Mouse (Mus musculus) limb, embryonic 14.5 days (tissue): ENCODE measurements around the gene Hoxb5. TPM values are rescaled to one million over a fixed set of nuclear protein-coding genes. Genes with fewer than 3 reads are reported as not detected.

Experiments used
- ATAC-seq: fragments of 200-750 bp; cut with Nextera tagmentation; 2 replicates; pipeline ENCODE4 v1.8.0; 2017; ENCODE audit warnings: low read depth, moderate number of reproducible peaks, moderate TSS enrichment; ENCODE audit not compliant: low FRiP score
- DNase-seq: peaks from one replicate; pipeline ENCODE4 v3.0.0-alpha.2; 2015; ENCODE audit warnings: low spot score
- H3K27ac ChIP-seq: fragments of 300-500 bp; sonication (generic); replicated peaks from 2 replicates; pipeline ENCODE4 v1.5.1; 2014; ENCODE audit warnings: low read depth, mild to moderate bottlenecking, low read length, moderate library complexity, mixed read lengths
- H3K27me3 ChIP-seq: fragments of 300-500 bp; sonication (generic); 2 replicates; pipeline ENCODE4 v1.6.1; 2014; ENCODE audit warnings: low read length, mixed read lengths; ENCODE audit not compliant: control insufficient read depth, insufficient read depth
- H3K36me3 ChIP-seq: fragments of 300-500 bp; sonication (generic); 2 replicates; pipeline ENCODE4 v1.6.1; 2014; ENCODE audit warnings: mild to moderate bottlenecking, low read length, moderate library complexity, mixed read lengths; ENCODE audit not compliant: control insufficient read depth, insufficient read depth
- H3K4me1 ChIP-seq: fragments of 300-500 bp; sonication (generic); 2 replicates; pipeline ENCODE4 v1.6.1; 2014; ENCODE audit warnings: antibody characterized with exemption, low read length, mixed read lengths; ENCODE audit not compliant: control insufficient read depth, insufficient read depth
- H3K4me2 ChIP-seq: fragments of 300-500 bp; sonication (generic); replicated peaks from 2 replicates; pipeline ENCODE4 v1.6.1; 2014; ENCODE audit warnings: low read depth, mild to moderate bottlenecking, low read length, moderate library complexity; ENCODE audit not compliant: severe bottlenecking
- H3K4me3 ChIP-seq: fragments of 300-500 bp; sonication (generic); replicated peaks from 2 replicates; pipeline ENCODE4 v1.5.1; 2014; ENCODE audit warnings: low read length
- H3K9ac ChIP-seq: fragments of 300-500 bp; sonication (generic); 2 replicates; pipeline ENCODE4 v1.6.1; 2014; ENCODE audit warnings: mild to moderate bottlenecking, low read depth, low read length, moderate library complexity; ENCODE audit not compliant: severe bottlenecking
- H3K9me3 ChIP-seq: fragments of 300-500 bp; sonication (generic); 2 replicates; pipeline ENCODE4 v1.6.1; 2016; ENCODE audit warnings: low read length; ENCODE audit not compliant: control insufficient read depth
- POLR2A ChIP-seq: fragments of 200-500 bp; IDR thresholded peaks from 2 replicates; pipeline ENCODE4 v1.8.0; 2012; ENCODE audit warnings: inconsistent platforms, mild to moderate bottlenecking, moderate library complexity, borderline replicate concordance; ENCODE audit not compliant: insufficient read depth, insufficient read length; ENCODE audit errors: extremely low read depth
- WGBS: fragments of 180-500 bp; shearing (Covaris S2); extraction: QIAGEN DNeasy Blood & Tissue Kit; methylation state at CpG from one replicate; pipeline ENCODE4 v1.1.7; 2014; 5-methylcytosine and 5-hydroxymethylcytosine counted together
- polyA plus RNA-seq, 2 experiments: library from polyadenylated mRNA; depleted of rRNA in 1 of 2; stranded (reverse) in 1 of 2; unstranded in 1 of 2; fragments of >200 nt; fragmentation: Nextera tagmentation in 1 of 2; extraction: Ambion mirVana in 1 of 2; gene quantifications; 2 replicates each; pipeline versions ENCODE4 v1.2.1 to v1.2.3; 2012 to 2014

Hoxb5 gene
- polyA plus RNA-seq, 2 experiments: 0.85 to 1.8 TPM

GRCm38 (mm10) chr11:96286739-96287385 lies 16.3 kb upstream of the Hoxb5 start:
- no peak for DNase-seq
- no peaks in the 10 kb centered on the region for H3K36me3 ChIP-seq
- H3K9ac ChIP-seq: 0 out of 2 replicates have a peak overlapping the region, but pooled peaks have one; percentile 26
- peaks cover 4% of the 10 kb centered on the region; the same call in 1 of the 2 replicates for H3K4me1 ChIP-seq
- peak overlapping the region; percentile 43 for H3K4me2 ChIP-seq
- H3K4me3 ChIP-seq: peak overlapping the region; percentile 28
- H3K9me3 ChIP-seq: no peaks in the 10 kb centered on the region
- ATAC-seq: no peak
- peaks cover 98% of the 10 kb centered on the region for H3K27me3 ChIP-seq
- 1% methylated on average over 55 of the region's 55 CpGs for WGBS
- no peak for TF ChIP-seq POLR2A
- H3K27ac ChIP-seq: no peak overlapping the region

- H3K27ac ChIP-seq: no peak overlapping the region
- H3K9ac ChIP-seq: no peak overlapping the region
- ATAC-seq: no peak
- 1% methylated on average over 9 of the region's 9 CpGs for WGBS
- peak overlapping the region; percentile 43 for H3K4me2 ChIP-seq
- H3K4me1 ChIP-seq: peaks cover 4% of the 10 kb centered on the region; the same call in 1 of the 2 replicates
- H3K36me3 ChIP-seq: no peaks in the 10 kb centered on the region
- no peaks in the 10 kb centered on the region for H3K9me3 ChIP-seq
- no peak for DNase-seq
- peaks cover 98% of the 10 kb centered on the region for H3K27me3 ChIP-seq
- TF ChIP-seq POLR2A: no peak
- H3K4me3 ChIP-seq: peak overlapping the region; percentile 28
Observed at GRCm38 (mm10) chr11:96287411-96287810, 15.7 kb upstream of the Hoxb5 start.

DNA sequence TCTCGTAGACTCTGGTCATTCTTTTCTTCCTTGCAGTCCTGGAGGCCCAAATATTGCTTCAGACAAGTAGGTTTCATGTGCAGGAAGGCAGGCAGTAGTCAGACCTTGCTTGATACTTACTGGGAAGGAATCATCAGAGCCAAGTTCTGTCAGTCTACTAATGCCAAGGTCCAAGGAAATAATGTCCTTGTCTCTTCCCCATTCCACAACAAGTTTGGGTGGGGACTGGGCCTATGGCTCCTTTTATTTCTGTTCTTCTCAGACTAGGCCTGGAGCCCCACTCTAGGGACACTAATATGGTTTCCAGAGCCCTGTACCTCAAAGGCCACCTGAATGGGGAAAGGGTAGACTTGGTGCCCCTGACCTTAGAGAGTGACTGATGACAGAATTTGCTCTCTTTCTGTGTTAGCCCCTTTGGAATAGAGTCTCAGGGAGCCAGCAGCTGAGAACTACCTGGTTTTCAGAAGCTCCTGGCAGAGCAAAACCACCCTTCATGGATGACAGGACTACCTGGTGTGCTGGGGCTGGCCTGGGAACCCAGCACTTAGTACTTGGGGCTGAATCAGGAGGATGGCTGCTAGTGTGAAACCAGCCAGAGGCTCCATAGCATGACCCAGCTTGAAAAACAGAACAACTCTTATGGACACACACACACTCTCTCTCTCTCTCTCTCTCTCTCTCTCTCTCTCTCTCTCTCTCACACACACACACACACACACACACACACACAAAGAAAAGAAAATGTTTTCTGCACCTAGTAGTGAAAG lies 14.5 kb upstream of the Hoxb5 start:
- H3K4me1 ChIP-seq: peaks cover 4% of the 10 kb centered on the region; the same call in 1 of the 2 replicates
- WGBS: 32% methylated on average over 1 of the region's 1 CpGs
- no peak for TF ChIP-seq POLR2A
- H3K9ac ChIP-seq: no peak overlapping the region
- H3K27ac ChIP-seq: no peak overlapping the region
- H3K36me3 ChIP-seq: no peaks in the 10 kb centered on the region
- DNase-seq (no peak), ATAC-seq (no peak)
- H3K4me2 ChIP-seq: no peak overlapping the region
- H3K27me3 ChIP-seq: peaks cover 98% of the 10 kb centered on the region
- H3K4me3 ChIP-seq: no peak overlapping the region
- H3K9me3 ChIP-seq: no peaks in the 10 kb centered on the region

- H3K9ac ChIP-seq: no peak overlapping the region
- H3K36me3 ChIP-seq: no peaks in the 10 kb centered on the region
- DNase-seq: no peak
- no peaks in the 10 kb centered on the region for H3K9me3 ChIP-seq
- no peak for TF ChIP-seq POLR2A
- ATAC-seq: no peak
- H3K4me2 ChIP-seq: no peak overlapping the region
- 28% methylated on average over 21 of the region's 21 CpGs for WGBS
- H3K4me3 ChIP-seq: no peak overlapping the region
- peaks cover 2% of the 10 kb centered on the region; the same call in 1 of the 2 replicates for H3K4me1 ChIP-seq
- no peak overlapping the region for H3K27ac ChIP-seq
- H3K27me3 ChIP-seq: peaks cover 98% of the 10 kb centered on the region
Observed at GRCm38 (mm10) chr11:96289293-96289692, 13.8 kb upstream of the Hoxb5 start.

- 42% methylated on average over 6 of the region's 6 CpGs for WGBS
- ATAC-seq: no peak
- TF ChIP-seq POLR2A: no peak
- Histone ChIP-seq H3K27ac (no peak overlapping the region), H3K9me3 (no peaks in the 10 kb centered on the region), H3K4me1 (no peaks in the 10 kb centered on the region; the same call in 1 of the 2 replicates), H3K4me2 (no peak overlapping the region), H3K36me3 (no peaks in the 10 kb centered on the region), H3K9ac (no peak overlapping the region), H3K27me3 (peaks cover 98% of the 10 kb centered on the region), H3K4me3 (no peak overlapping the region)
- DNase-seq: no peak
Observed at GRCm38 (mm10) chr11:96289837-96290236, 13.3 kb upstream of the Hoxb5 start.
